Mouse (Mus musculus): Measurements from ENCODE around the gene Samd8. TPM values are rescaled to one million over a fixed set of nuclear protein-coding genes. Genes with fewer than 3 reads are reported as not detected.

Gene Samd8
- total RNA-seq, 1 experiment from 2014 or later = 9.4 TPM

GRCm38 (mm10) chr14:21772506-21773281, 22.4 kb downstream of the Samd8 start:
- no peak for ATAC-seq (replicated peaks in 1 of 2; ENCODE audit: insufficient read depth in 1 of 2, low FRiP score in 2 of 2, low TSS enrichment in 1 of 2, low read depth in 1 of 2, poor library complexity in 2 of 2, severe bottlenecking in 2 of 2)

GRCm38 (mm10) chr14:21773946-21774345, 23.6 kb downstream of the Samd8 start:
- no peak for ATAC-seq (replicated peaks in 1 of 2; ENCODE audit: insufficient read depth in 1 of 2, low FRiP score in 2 of 2, low TSS enrichment in 1 of 2, low read depth in 1 of 2, poor library complexity in 2 of 2, severe bottlenecking in 2 of 2)

GRCm38 (mm10) chr14:21776201-21776600, 25.9 kb downstream of the Samd8 start:
- ATAC-seq (replicated peaks in 1 of 2; ENCODE audit: insufficient read depth in 1 of 2, low FRiP score in 2 of 2, low TSS enrichment in 1 of 2, low read depth in 1 of 2, poor library complexity in 2 of 2, severe bottlenecking in 2 of 2) = no peak

GRCm38 (mm10) chr14:21786500-21786899, 36.2 kb downstream of the Samd8 start:
- ATAC-seq (replicated peaks in 1 of 2; ENCODE audit: insufficient read depth in 1 of 2, low FRiP score in 2 of 2, low TSS enrichment in 1 of 2, low read depth in 1 of 2, poor library complexity in 2 of 2, severe bottlenecking in 2 of 2) = no peak

GRCm38 (mm10) chr14:21787374-21787773, 37.0 kb downstream of the Samd8 start:
- no peak for ATAC-seq (replicated peaks in 1 of 2; ENCODE audit: insufficient read depth in 1 of 2, low FRiP score in 2 of 2, low TSS enrichment in 1 of 2, low read depth in 1 of 2, poor library complexity in 2 of 2, severe bottlenecking in 2 of 2)

GRCm38 (mm10) chr14:21788121-21788520, 37.8 kb downstream of the Samd8 start:
- no peak for ATAC-seq (replicated peaks in 1 of 2; ENCODE audit: insufficient read depth in 1 of 2, low FRiP score in 2 of 2, low TSS enrichment in 1 of 2, low read depth in 1 of 2, poor library complexity in 2 of 2, severe bottlenecking in 2 of 2)

- no peak for ATAC-seq (replicated peaks in 1 of 2; ENCODE audit: insufficient read depth in 1 of 2, low FRiP score in 2 of 2, low TSS enrichment in 1 of 2, low read depth in 1 of 2, poor library complexity in 2 of 2, severe bottlenecking in 2 of 2)
Observed at GRCm38 (mm10) chr14:21790585-21791251, 40.4 kb downstream of the Samd8 start.

- ATAC-seq (replicated peaks in 1 of 2; ENCODE audit: insufficient read depth in 1 of 2, low FRiP score in 2 of 2, low TSS enrichment in 1 of 2, low read depth in 1 of 2, poor library complexity in 2 of 2, severe bottlenecking in 2 of 2) = no peak
Observed at GRCm38 (mm10) chr14:21791722-21792121, 41.4 kb downstream of the Samd8 start.

- no peak for ATAC-seq (replicated peaks in 1 of 2; ENCODE audit: insufficient read depth in 1 of 2, low FRiP score in 2 of 2, low TSS enrichment in 1 of 2, low read depth in 1 of 2, poor library complexity in 2 of 2, severe bottlenecking in 2 of 2)
Observed at GRCm38 (mm10) chr14:21792250-21792649, 41.9 kb downstream of the Samd8 start.

GRCm38 (mm10) chr14:21800641-21801040, 50.3 kb downstream of the Samd8 start:
- no peak for ATAC-seq (replicated peaks in 1 of 2; ENCODE audit: insufficient read depth in 1 of 2, low FRiP score in 2 of 2, low TSS enrichment in 1 of 2, low read depth in 1 of 2, poor library complexity in 2 of 2, severe bottlenecking in 2 of 2)

- no peak for ATAC-seq (replicated peaks in 1 of 2; ENCODE audit: insufficient read depth in 1 of 2, low FRiP score in 2 of 2, low TSS enrichment in 1 of 2, low read depth in 1 of 2, poor library complexity in 2 of 2, severe bottlenecking in 2 of 2)
Observed at GRCm38 (mm10) chr14:21801624-21802023, 51.3 kb downstream of the Samd8 start.

- ATAC-seq (replicated peaks in 1 of 2; ENCODE audit: insufficient read depth in 1 of 2, low FRiP score in 2 of 2, low TSS enrichment in 1 of 2, low read depth in 1 of 2, poor library complexity in 2 of 2, severe bottlenecking in 2 of 2) = no peak
Observed at GRCm38 (mm10) chr14:21802543-21803206, 52.3 kb downstream of the Samd8 start.

GRCm38 (mm10) chr14:21806203-21806602, 55.9 kb downstream of the Samd8 start:
- no peak for ATAC-seq (replicated peaks in 1 of 2; ENCODE audit: insufficient read depth in 1 of 2, low FRiP score in 2 of 2, low TSS enrichment in 1 of 2, low read depth in 1 of 2, poor library complexity in 2 of 2, severe bottlenecking in 2 of 2)

GRCm38 (mm10) chr14:21806631-21807160, 56.4 kb downstream of the Samd8 start:
- ATAC-seq (replicated peaks in 1 of 2; ENCODE audit: insufficient read depth in 1 of 2, low FRiP score in 2 of 2, low TSS enrichment in 1 of 2, low read depth in 1 of 2, poor library complexity in 2 of 2, severe bottlenecking in 2 of 2) = no peak

- peak in 1 of 2 experiments; percentile 51; a peak in 1 of 4 replicates for ATAC-seq (replicated peaks in 1 of 2; ENCODE audit: insufficient read depth in 1 of 2, low FRiP score in 2 of 2, low TSS enrichment in 1 of 2, low read depth in 1 of 2, poor library complexity in 2 of 2, severe bottlenecking in 2 of 2)
Observed at GRCm38 (mm10) chr14:21808208-21808922, 58.0 kb downstream of the Samd8 start.

GRCm38 (mm10) chr14:21809418-21809817, 59.1 kb downstream of the Samd8 start:
- ATAC-seq (replicated peaks in 1 of 2; ENCODE audit: insufficient read depth in 1 of 2, low FRiP score in 2 of 2, low TSS enrichment in 1 of 2, low read depth in 1 of 2, poor library complexity in 2 of 2, severe bottlenecking in 2 of 2) = no peak

GRCm38 (mm10) chr14:21811301-21811700, 61.0 kb downstream of the Samd8 start:
- ATAC-seq (replicated peaks in 1 of 2; ENCODE audit: insufficient read depth in 1 of 2, low FRiP score in 2 of 2, low TSS enrichment in 1 of 2, low read depth in 1 of 2, poor library complexity in 2 of 2, severe bottlenecking in 2 of 2) = peak; percentile 29 to 69

Data from hematopoietic stem cell, adult 5-6 weeks (primary cell).